Mouse (Mus musculus): ENCODE data around the gene Ing3. TPM values are rescaled to one million over a fixed set of nuclear protein-coding genes. Genes with fewer than 3 reads are reported as not detected.

Gene Ing3
- total RNA-seq, 2 experiments from 2014 or later, result 29.3 to 31.8 TPM

Other genes with a start within 250 kb of the Ing3 start
- 10 to 100 TPM; 26.1 to 33.7 TPM for gene Tspan12, start 97.1 kb upstream of the Ing3 start, total RNA-seq (2021)
- gene Cped1, start 36.3 kb downstream of the Ing3 start, total RNA-seq (2021), result 1 to 10 TPM; 1.7 to 2.1 TPM